Mouse (Mus musculus): ENCODE measurements around the gene Frmd4a.

DNA sequence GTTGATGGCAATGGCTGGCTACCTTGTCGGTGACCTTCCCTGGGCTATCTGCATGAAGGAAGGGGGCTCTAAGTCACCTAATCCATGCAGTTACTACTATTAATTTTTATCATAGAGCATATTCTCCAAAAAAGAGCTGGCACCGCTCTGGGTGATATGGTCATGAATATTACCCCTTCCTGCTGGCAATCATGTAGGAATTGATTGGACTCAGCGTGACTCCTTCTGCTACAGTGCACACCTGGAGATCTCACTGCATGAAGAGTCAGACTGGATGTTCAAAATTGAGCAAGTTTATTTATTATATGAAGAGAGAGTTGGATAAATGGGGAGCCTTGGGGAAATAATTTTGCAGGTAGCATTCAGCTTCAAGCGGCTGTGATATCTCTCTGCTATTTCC, 113.7 kb downstream of the Frmd4a start:
- TF ChIP-seq CTCF (IDR thresholded peaks at IDR 0.05; ENCODE audit: borderline replicate concordance, extremely low read depth, insufficient read depth, insufficient read length) = no peak
- no peak for TF ChIP-seq POLR2A (IDR thresholded peaks at IDR 0.05; ENCODE audit: borderline replicate concordance, extremely low read depth, insufficient read depth, insufficient read length, poor library complexity, severe bottlenecking)
